Mouse (Mus musculus) embryonic fibroblast, embryonic 13.5 days (primary cell): ENCODE data around the gene Diaph3.

Experiments used
- CTCF ChIP-seq: IDR thresholded peaks from 2 replicates; pipeline ENCODE4 v1.5.1; 2011; ENCODE audit warnings: mild to moderate bottlenecking, control low read depth, low read length, moderate library complexity, borderline replicate concordance; ENCODE audit not compliant: insufficient read depth
- POLR2A ChIP-seq: IDR thresholded peaks from 2 replicates; pipeline ENCODE4 v1.6.1; 2011; ENCODE audit warnings: low read depth, mild to moderate bottlenecking, control low read depth, low read length, moderate library complexity

GRCm38 (mm10) chr14:87169151-87169550, 28.1 kb upstream of the Diaph3 start:
- no peak for TF ChIP-seq CTCF
- TF ChIP-seq POLR2A: no peak
